Mouse (Mus musculus): ENCODE measurements around the gene Txlna. TPM values are rescaled to one million over a fixed set of nuclear protein-coding genes. Genes with fewer than 3 reads are reported as not detected.
A peak's percentile ranks its signal among the peaks of the same experiment; 100 is the strongest.

Gene Txlna
- polyA plus RNA-seq, 1 experiment from 2014 or later, result 64.1 TPM

DNA sequence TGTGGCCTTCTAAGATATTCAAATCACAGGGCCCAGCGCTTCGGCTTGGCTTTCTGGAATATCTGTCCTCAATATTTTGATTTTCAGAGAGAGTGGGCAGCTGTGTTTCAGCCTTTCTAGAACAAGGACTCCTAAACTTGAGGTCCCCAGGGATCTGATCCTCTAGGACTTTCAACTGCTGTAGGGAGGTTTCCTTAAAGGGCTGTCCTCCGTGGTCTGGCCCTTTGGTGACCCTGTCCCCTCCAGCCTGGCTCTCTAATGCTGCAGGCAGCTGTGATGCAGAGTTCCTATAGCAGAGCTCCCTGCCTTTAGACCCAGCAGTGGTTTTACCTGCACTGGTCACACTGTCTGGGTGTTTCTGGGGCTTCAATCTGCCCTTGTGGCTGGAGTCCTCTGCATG, 24.2 kb downstream of the Txlna start:
- H3K27me3 ChIP-seq (ENCODE audit: control insufficient read depth, insufficient read depth, low read length), result no peaks in the 10 kb centered on the region
- ATAC-seq (ENCODE audit: low FRiP score, low TSS enrichment), result no peak
- H3K9me3 ChIP-seq (ENCODE audit: control insufficient read depth, low read length), result no peaks in the 10 kb centered on the region
- no peak overlapping the region for H3K4me3 ChIP-seq (replicated peaks; ENCODE audit: low read depth, low read length)
- no peak for DNase-seq
- no peak overlapping the region for H3K4me2 ChIP-seq (ENCODE audit: low read length)
- H3K4me1 ChIP-seq (ENCODE audit: control insufficient read depth, insufficient read depth, low read length), result peaks cover 11% of the 10 kb centered on the region
- H3K27ac ChIP-seq (replicated peaks; ENCODE audit: low read depth, low read length), result no peak overlapping the region
- WGBS, result 93% methylated on average over 3 of the region's 3 CpGs
- no peak overlapping the region for H3K9ac ChIP-seq (replicated peaks; ENCODE audit: low read length)
- peaks cover 14% of the 10 kb centered on the region; the same call in 1 of the 2 replicates for H3K36me3 ChIP-seq (ENCODE audit: control insufficient read depth, insufficient read depth, low read length)

DNA sequence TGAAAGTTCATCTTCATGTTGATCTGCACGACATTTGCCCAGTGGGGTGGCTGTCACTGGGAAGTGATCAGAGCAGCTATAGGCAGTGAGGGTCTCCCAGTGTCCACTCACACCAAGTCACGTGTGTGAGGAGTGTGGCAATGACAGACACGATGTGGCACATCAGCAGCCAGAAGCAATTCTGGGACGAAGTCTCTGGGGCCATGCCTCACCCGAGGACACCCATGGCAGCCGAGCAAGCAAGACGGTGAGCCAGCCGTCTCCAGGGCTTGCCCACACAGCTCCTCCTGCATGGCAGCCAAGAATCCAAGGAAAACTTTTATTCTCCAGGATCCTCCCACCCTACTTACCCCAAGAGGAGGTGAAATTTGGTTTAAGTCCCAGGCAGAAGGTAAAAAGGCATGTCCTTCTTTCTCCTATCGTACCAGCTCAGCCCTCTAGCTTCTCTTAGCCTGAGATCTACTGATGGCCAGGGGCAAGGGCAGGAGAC, 25.0 kb downstream of the Txlna start:
- H3K9ac ChIP-seq (replicated peaks; ENCODE audit: low read length), result no peak overlapping the region
- H3K27me3 ChIP-seq (ENCODE audit: control insufficient read depth, insufficient read depth, low read length), result no peaks in the 10 kb centered on the region
- DNase-seq, result no peak
- ATAC-seq (ENCODE audit: low FRiP score, low TSS enrichment), result no peak
- H3K4me1 ChIP-seq (ENCODE audit: control insufficient read depth, insufficient read depth, low read length), result peaks cover 8% of the 10 kb centered on the region
- no peak overlapping the region for H3K4me3 ChIP-seq (replicated peaks; ENCODE audit: low read depth, low read length)
- peaks cover 14% of the 10 kb centered on the region; the same call in 1 of the 2 replicates for H3K36me3 ChIP-seq (ENCODE audit: control insufficient read depth, insufficient read depth, low read length)
- H3K4me2 ChIP-seq (ENCODE audit: low read length), result no peak overlapping the region
- no peaks in the 10 kb centered on the region for H3K9me3 ChIP-seq (ENCODE audit: control insufficient read depth, low read length)
- no peak overlapping the region for H3K27ac ChIP-seq (replicated peaks; ENCODE audit: low read depth, low read length)
- 88% methylated on average over 9 of the region's 9 CpGs for WGBS

DNA sequence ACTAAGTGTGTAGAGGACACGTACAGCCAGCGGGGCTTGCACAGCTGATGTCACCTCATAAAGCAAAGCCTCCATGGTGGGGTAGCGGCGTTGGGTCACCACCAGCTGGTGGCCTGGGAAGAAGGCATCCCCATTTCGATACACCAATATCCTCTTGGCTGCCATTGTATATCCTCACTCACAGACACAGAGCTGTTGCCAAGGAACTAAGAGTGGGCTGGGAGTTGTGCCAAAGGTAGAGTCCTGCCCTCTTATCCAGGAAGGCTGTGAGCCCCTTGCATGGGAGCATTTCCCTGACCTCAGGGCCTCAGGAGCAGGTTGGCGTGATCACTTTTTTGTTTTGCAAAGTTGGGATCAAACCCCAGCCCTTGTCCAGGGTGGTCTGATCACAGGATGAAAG, 26.8 kb downstream of the Txlna start, which contains the start of gene Dcdc2b:
Gene Dcdc2b (minus strand): TSS at position 165 of the 400 bp plus-strand sequence.
- no peak for ATAC-seq (ENCODE audit: low FRiP score, low TSS enrichment)
- no peak within 1 kb of the TSS for H3K9ac ChIP-seq (replicated peaks; ENCODE audit: low read length)
- no peak within 1 kb of the TSS for H3K27ac ChIP-seq (replicated peaks; ENCODE audit: low read depth, low read length)
- H3K27me3 ChIP-seq (ENCODE audit: control insufficient read depth, insufficient read depth, low read length), result no peaks in the 10 kb centered on the region
- H3K4me3 ChIP-seq (replicated peaks; ENCODE audit: low read depth, low read length), result no peak within 1 kb of the TSS
- H3K9me3 ChIP-seq (ENCODE audit: control insufficient read depth, low read length), result no peaks in the 10 kb centered on the region
- H3K36me3 ChIP-seq (ENCODE audit: control insufficient read depth, insufficient read depth, low read length), result peaks cover 25% of the 10 kb centered on the region
- DNase-seq, result peak; percentile 30
- H3K4me2 ChIP-seq (ENCODE audit: low read length), result no peak within 1 kb of the TSS
- WGBS, result 87% methylated on average over 6 of the region's 6 CpGs
- peaks cover 8% of the 10 kb centered on the region for H3K4me1 ChIP-seq (ENCODE audit: control insufficient read depth, insufficient read depth, low read length)

DNA sequence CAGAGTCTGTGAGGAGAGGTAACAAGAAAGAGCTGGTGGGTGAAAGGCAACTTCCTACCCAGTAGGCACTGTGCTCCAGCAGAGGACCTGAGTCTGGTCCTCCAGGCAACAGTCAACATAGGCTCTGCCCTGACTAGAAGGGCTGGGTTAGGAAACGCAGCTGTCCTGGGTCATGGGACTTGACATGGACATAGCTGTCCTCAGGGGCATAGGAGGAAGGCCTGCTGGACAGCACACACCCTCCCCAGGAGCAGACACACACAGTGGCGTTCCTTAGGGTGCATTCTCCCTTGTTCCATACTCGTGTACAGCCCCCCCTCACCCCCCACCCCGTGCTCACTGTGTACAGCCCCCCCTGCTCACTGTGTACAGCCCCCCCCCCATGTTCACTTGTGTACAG, 30.4 kb downstream of the Txlna start:
- 80% methylated on average over 4 of the region's 4 CpGs for WGBS
- Histone ChIP-seq H3K9ac (replicated peaks; ENCODE audit: low read length) (no peak overlapping the region), H3K4me1 (ENCODE audit: control insufficient read depth, insufficient read depth, low read length) (no peaks in the 10 kb centered on the region), H3K4me2 (ENCODE audit: low read length) (no peak overlapping the region), H3K4me3 (replicated peaks; ENCODE audit: low read depth, low read length) (no peak overlapping the region), H3K27ac (replicated peaks; ENCODE audit: low read depth, low read length) (no peak overlapping the region), H3K27me3 (ENCODE audit: control insufficient read depth, insufficient read depth, low read length) (no peaks in the 10 kb centered on the region), H3K9me3 (ENCODE audit: control insufficient read depth, low read length) (no peaks in the 10 kb centered on the region), H3K36me3 (ENCODE audit: control insufficient read depth, insufficient read depth, low read length) (peaks cover 35% of the 10 kb centered on the region)
- no peak for ATAC-seq (ENCODE audit: low FRiP score, low TSS enrichment)
- DNase-seq, result no peak

DNA sequence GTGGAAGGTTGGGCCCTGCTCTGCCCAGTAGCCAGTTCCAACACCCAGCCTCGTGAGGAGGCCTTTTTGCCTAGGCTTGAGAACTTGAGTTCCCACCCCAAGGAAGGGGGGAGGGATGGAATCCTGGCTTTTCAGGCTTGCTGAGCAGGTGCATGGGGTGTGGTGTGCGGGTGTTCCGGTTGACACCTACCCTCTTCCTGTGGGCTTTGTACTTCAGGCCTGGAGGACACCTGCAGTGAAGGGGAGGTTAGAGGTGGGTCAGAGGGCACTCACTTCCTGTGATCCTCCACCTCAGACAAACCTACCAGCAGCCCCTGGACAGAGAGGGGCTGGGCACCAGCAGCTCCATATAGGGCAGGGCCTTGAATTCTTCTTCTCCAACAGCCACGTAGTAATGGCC, 30.8 kb downstream of the Txlna start:
- no peak for DNase-seq
- Histone ChIP-seq H3K4me1 (ENCODE audit: control insufficient read depth, insufficient read depth, low read length) (no peaks in the 10 kb centered on the region), H3K27me3 (ENCODE audit: control insufficient read depth, insufficient read depth, low read length) (no peaks in the 10 kb centered on the region), H3K4me2 (ENCODE audit: low read length) (no peak overlapping the region), H3K9ac (replicated peaks; ENCODE audit: low read length) (no peak overlapping the region), H3K36me3 (ENCODE audit: control insufficient read depth, insufficient read depth, low read length) (peaks cover 38% of the 10 kb centered on the region), H3K9me3 (ENCODE audit: control insufficient read depth, low read length) (no peaks in the 10 kb centered on the region), H3K4me3 (replicated peaks; ENCODE audit: low read depth, low read length) (no peak overlapping the region), H3K27ac (replicated peaks; ENCODE audit: low read depth, low read length) (no peak overlapping the region)
- no peak for ATAC-seq (ENCODE audit: low FRiP score, low TSS enrichment)
- 87% methylated on average over 4 of the region's 4 CpGs for WGBS

DNA sequence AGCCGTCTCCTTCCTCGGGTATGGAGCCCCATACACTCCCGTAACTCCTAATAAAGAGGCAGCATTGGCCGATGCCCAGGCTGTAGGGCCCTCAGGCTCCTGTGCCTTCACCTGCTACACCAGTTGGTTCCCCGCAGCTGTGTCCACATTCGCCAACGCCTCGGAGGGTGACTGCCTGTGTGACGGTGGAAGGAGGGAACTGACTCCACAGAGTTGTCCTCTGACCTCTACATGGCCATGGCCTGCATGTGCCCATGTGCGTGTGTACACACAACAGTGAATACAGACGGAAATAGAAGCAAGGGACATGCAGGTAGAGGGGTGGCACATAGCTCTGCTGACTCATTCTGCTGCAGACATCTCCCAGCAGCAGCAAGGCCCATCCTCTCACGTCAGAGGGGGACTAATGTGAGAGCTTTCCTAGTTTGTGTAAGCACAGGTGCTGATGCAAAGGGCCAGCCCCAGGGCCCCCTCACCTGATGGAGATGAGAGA, 31.7 kb downstream of the Txlna start:
- H3K36me3 ChIP-seq (ENCODE audit: control insufficient read depth, insufficient read depth, low read length), result peaks cover 45% of the 10 kb centered on the region
- no peaks in the 10 kb centered on the region for H3K27me3 ChIP-seq (ENCODE audit: control insufficient read depth, insufficient read depth, low read length)
- H3K9ac ChIP-seq (replicated peaks; ENCODE audit: low read length), result no peak overlapping the region
- DNase-seq, result no peak
- ATAC-seq (ENCODE audit: low FRiP score, low TSS enrichment), result no peak; the same call in 1 of the 2 replicates
- H3K9me3 ChIP-seq (ENCODE audit: control insufficient read depth, low read length), result no peaks in the 10 kb centered on the region
- H3K4me1 ChIP-seq (ENCODE audit: control insufficient read depth, insufficient read depth, low read length), result no peaks in the 10 kb centered on the region
- H3K4me2 ChIP-seq (ENCODE audit: low read length), result no peak overlapping the region
- 84% methylated on average over 12 of the region's 12 CpGs for WGBS
- H3K4me3 ChIP-seq (replicated peaks; ENCODE audit: low read depth, low read length), result no peak overlapping the region
- no peak overlapping the region for H3K27ac ChIP-seq (replicated peaks; ENCODE audit: low read depth, low read length)

DNA sequence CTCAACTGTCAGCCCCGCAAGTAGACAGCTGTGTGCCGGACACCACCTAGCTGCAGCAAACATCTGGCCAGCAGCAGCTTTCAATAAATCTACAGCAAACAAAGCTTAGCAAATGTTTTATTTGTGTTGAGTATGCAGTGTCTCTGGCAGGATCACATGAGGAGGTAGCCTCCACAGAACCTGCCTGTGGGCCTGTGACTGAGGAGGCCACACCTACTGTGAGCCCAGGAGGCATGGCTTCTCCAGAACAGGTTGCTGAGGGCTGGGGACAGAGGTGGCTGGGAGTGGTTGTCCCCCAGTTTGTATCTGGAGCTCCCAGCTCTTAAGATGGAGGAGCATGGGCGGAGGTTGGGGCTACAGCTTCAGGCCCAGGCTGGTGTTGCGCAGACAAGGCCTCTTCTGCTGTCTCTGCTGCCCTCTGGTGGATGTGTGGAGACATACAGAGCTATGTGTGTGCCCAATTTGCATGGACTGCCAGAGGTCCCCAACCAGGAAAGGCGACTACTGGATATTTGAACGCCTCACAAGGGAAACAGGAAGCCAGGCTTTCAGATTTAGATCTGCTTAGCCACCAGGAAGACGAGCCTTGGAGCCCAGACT, 32.3 kb downstream of the Txlna start:
- Histone ChIP-seq H3K9ac (replicated peaks; ENCODE audit: low read length) (no peak overlapping the region), H3K36me3 (ENCODE audit: control insufficient read depth, insufficient read depth, low read length) (peaks cover 52% of the 10 kb centered on the region), H3K4me3 (replicated peaks; ENCODE audit: low read depth, low read length) (no peak overlapping the region), H3K9me3 (ENCODE audit: control insufficient read depth, low read length) (no peaks in the 10 kb centered on the region), H3K4me1 (ENCODE audit: control insufficient read depth, insufficient read depth, low read length) (no peaks in the 10 kb centered on the region), H3K27me3 (ENCODE audit: control insufficient read depth, insufficient read depth, low read length) (no peaks in the 10 kb centered on the region), H3K4me2 (ENCODE audit: low read length) (no peak overlapping the region), H3K27ac (replicated peaks; ENCODE audit: low read depth, low read length) (peak overlapping the region; percentile 67)
- 34% methylated on average over 7 of the region's 7 CpGs for WGBS
- peak; percentile 93 for DNase-seq
- peak; percentile 81; the same call in 1 of the 2 replicates for ATAC-seq (ENCODE audit: low FRiP score, low TSS enrichment)

DNA sequence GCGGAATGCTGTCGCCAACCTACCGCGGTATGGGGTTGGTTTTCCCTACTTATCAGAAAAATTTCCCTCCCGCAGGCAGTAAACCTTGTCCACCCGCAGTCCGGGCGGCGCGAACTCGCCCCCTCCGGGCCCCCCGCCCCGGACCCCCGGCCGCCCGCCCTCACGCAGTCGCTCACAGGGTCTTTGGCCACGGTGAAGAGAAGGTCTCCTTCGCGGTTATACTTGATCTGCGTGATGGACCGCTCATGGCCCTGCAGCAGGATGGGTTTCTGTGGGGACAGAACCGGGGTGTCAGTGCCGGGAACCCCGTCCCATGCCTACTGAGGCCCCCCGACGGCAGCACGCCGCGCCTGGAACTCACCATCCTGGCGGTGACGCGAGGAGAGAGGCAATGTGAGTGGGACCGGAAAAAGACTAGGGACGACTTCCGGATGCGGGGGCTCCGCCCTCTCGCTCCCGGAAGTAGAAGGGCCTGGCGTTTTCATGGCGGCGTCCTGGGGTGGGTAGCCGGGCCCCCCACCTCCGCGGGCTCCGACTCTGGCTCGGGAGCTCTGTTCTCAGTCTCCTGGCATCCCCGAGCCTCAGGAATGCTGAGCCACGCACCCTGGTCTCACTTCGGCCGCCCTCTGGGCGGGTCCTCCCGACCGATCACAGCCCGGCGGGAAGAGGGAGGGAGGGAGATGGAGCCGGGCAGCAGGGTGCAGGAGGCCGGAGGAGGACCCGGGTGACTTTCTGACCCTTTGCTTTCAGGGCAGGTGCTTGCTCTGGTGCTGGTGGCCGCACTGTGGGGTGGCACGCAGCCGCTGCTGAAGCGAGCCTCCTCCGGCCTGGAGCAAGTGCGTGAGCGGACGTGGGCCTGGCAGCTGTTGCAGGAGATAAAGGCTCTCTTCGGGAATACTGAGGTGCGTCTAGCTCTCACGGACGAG, 40.4 kb downstream of the Txlna start, which contains the start of the genes Eif3i and Tmem234:
Gene Eif3i (minus strand): TSS at position 416 of the 926 bp plus-strand sequence.
Gene Tmem234 (plus strand): TSS at position 436 of the 926 bp plus-strand sequence.
- Histone ChIP-seq H3K9me3 (ENCODE audit: control insufficient read depth, low read length) (no peaks in the 10 kb centered on the region), H3K27ac (replicated peaks; ENCODE audit: low read depth, low read length) (peak within 1 kb of the TSS; percentile 79), H3K36me3 (ENCODE audit: control insufficient read depth, insufficient read depth, low read length) (peaks cover 50% of the 10 kb centered on the region), H3K27me3 (ENCODE audit: control insufficient read depth, insufficient read depth, low read length) (no peaks in the 10 kb centered on the region), H3K9ac (replicated peaks; ENCODE audit: low read length) (peak within 1 kb of the TSS; percentile 91), H3K4me2 (ENCODE audit: low read length) (peak within 1 kb of the TSS; percentile 88), H3K4me1 (ENCODE audit: control insufficient read depth, insufficient read depth, low read length) (peaks cover 15% of the 10 kb centered on the region), H3K4me3 (replicated peaks; ENCODE audit: low read depth, low read length) (peak within 1 kb of the TSS; percentile 98)
- peak; percentile 84 for ATAC-seq (ENCODE audit: low FRiP score, low TSS enrichment)
- WGBS, result under 1% methylated on average over 73 of the region's 74 CpGs
- DNase-seq, result peak; percentile 91
